Mouse (Mus musculus): ENCODE results near the gene Hist1h1a.

- TF ChIP-seq GATA1 (IDR thresholded peaks at IDR 0.05; ENCODE audit: borderline replicate concordance, low read length) (no peak), FLI1 (IDR thresholded peaks at IDR 0.05; ENCODE audit: low read length) (no peak)
Measured at GRCm38 (mm10) chr13:23747892-23748288, 15.6 kb upstream of the Hist1h1a start.
